Mouse (Mus musculus): ENCODE data around the gene Iqgap2. TPM values are rescaled to one million over a fixed set of nuclear protein-coding genes. Genes with fewer than 3 reads are reported as not detected.

The Iqgap2 gene
- total RNA-seq (2022): 100 to 1,000 TPM; 141 to 294 (median 213) TPM

- DNase-seq: no peak
These were observed at the start of gene Iqgap2 for GRCm38 (mm10) chr13:95891491-95891925. TSS of gene Iqgap2 (minus strand) at chr13:95891922.

GRCm38 (mm10) chr13:95940811-95941210, 49.1 kb upstream of the Iqgap2 start:
- DNase-seq: no peak

- peak; percentile 38 for DNase-seq
These were observed 32.5 kb upstream of the Iqgap2 start for GRCm38 (mm10) chr13:95924201-95924621.

GRCm38 (mm10) chr13:95922626-95923025, 30.9 kb upstream of the Iqgap2 start:
- DNase-seq: peak; percentile 26

- peak; percentile 30 for DNase-seq
These were observed 27.0 kb upstream of the Iqgap2 start for GRCm38 (mm10) chr13:95918624-95919284.

GRCm38 (mm10) chr13:95913046-95913406, 21.3 kb upstream of the Iqgap2 start:
- DNase-seq: no peak

GRCm38 (mm10) chr13:95912157-95913045, 20.7 kb upstream of the Iqgap2 start:
- DNase-seq: no peak

GRCm38 (mm10) chr13:95910270-95910669, 18.5 kb upstream of the Iqgap2 start:
- DNase-seq: no peak

GRCm38 (mm10) chr13:95909244-95909643, 17.5 kb upstream of the Iqgap2 start:
- no peak for DNase-seq

- DNase-seq: no peak
These were observed 11.0 kb upstream of the Iqgap2 start for GRCm38 (mm10) chr13:95902696-95903095.

GRCm38 (mm10) chr13:95899885-95900650, 8.3 kb upstream of the Iqgap2 start:
- no peak for DNase-seq

- DNase-seq: no peak
These were observed 4.8 kb upstream of the Iqgap2 start for GRCm38 (mm10) chr13:95896501-95896900.

- no peak for DNase-seq
These were observed 1.4 kb upstream of the Iqgap2 start for GRCm38 (mm10) chr13:95893166-95893565.

GRCm38 (mm10) chr13:95892611-95893145, 956 bp upstream of the Iqgap2 start:
- no peak for DNase-seq

- DNase-seq: peak; percentile 61
These were observed 346 bp upstream of the Iqgap2 start for GRCm38 (mm10) chr13:95891926-95892610.

GRCm38 (mm10) chr13:95890851-95891471, 761 bp downstream of the Iqgap2 start:
- DNase-seq: peak; percentile 70

- DNase-seq: peak; percentile 73
These were observed 1.7 kb downstream of the Iqgap2 start for GRCm38 (mm10) chr13:95889981-95890545.

- no peak for DNase-seq
These were observed 2.4 kb downstream of the Iqgap2 start for GRCm38 (mm10) chr13:95889366-95889765.

GRCm38 (mm10) chr13:95888621-95889020, 3.1 kb downstream of the Iqgap2 start:
- no peak for DNase-seq

- peak; percentile 26 for DNase-seq
These were observed 3.6 kb downstream of the Iqgap2 start for GRCm38 (mm10) chr13:95888170-95888569.

GRCm38 (mm10) chr13:95887375-95887774, 4.3 kb downstream of the Iqgap2 start:
- DNase-seq: no peak
